Mouse (Mus musculus) lung, adult 2 months (tissue): ENCODE measurements around the gene Cnst. TPM values are rescaled to one million over a fixed set of nuclear protein-coding genes. Genes with fewer than 3 reads are reported as not detected.
A peak's percentile ranks its signal among the peaks of the same experiment; 100 is the strongest.

ENCODE experiments used
- DNase-seq: peaks from one replicate; pipeline ENCODE4 v3.0.0; 2022
- H3K4me1 ChIP-seq: fragments of 200-500 bp; 2 replicates; pipeline ENCODE4 v1.6.1; 2011; ENCODE audit warnings: low read length; ENCODE audit not compliant: control insufficient read depth, insufficient read depth
- H3K4me3 ChIP-seq: fragments of 200-500 bp; replicated peaks from 2 replicates; pipeline ENCODE3; 2011; ENCODE audit warnings: low read depth, mild to moderate bottlenecking, control low read depth, low read length; ENCODE audit errors: extremely low read depth
- CTCF ChIP-seq: fragments of 200-500 bp; IDR thresholded peaks from 2 replicates; pipeline ENCODE4 v1.5.1; 2011; ENCODE audit warnings: mild to moderate bottlenecking, low read length, control low read depth; ENCODE audit not compliant: insufficient read depth
- POLR2A ChIP-seq: fragments of 200-500 bp; IDR thresholded peaks from 2 replicates; pipeline ENCODE4 v1.6.1; 2011; ENCODE audit warnings: low read depth, mild to moderate bottlenecking, control low read depth, low read length, borderline replicate concordance; ENCODE audit errors: extremely low read depth
- WGBS: fragments of 180-500 bp; shearing (Covaris S2); methylation state at CpG from one replicate; pipeline ENCODE4 v1.1.7; 2018; 5-methylcytosine and 5-hydroxymethylcytosine counted together
- polyA plus RNA-seq: library from polyadenylated mRNA; depleted of rRNA; stranded (reverse); fragments of >200 nt; gene quantifications from 2 replicates; pipeline ENCODE4 v1.2.3, GENCODE M21; 2012; rRNA removed

Gene Cnst
- polyA plus RNA-seq = 16.2 and 22.5 TPM in 2 replicates

DNA sequence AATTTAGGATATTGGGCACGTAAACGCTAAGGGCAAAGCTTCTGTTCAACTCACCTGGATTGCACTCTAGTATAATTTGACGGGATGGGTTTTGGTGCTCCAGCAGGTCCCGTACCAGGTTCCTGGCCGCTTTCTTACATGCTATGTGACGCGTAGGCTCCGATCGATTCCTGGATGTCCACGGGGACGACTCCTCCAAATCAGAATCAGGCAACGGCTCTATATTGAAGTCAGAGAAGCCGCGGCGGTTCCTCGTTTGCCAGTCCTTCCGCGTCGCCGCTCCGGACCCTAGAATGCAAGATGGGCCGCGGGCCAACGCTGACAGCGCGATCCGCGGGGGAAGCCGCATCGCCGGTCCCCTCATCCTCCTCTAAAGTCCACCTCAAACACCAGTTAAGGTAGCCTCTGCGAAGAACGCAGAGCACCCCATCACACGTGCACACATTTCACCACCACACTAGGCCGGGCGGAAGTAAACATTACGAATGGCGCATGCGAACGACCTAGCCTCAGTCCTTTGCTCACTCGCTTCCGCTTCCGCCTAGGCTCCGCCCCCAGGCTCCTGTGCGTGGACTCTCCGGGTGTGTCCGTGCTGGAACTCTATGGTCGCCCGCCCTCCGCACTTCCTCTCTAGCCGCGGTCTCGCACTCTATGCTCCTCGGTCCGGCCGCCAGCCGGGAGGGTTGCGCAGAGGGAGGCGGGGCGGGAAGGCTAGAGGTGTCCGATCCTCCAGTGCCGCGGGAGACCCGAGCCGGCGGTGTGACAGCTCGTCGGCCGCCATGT lies at the start of gene Cnst, which contains the start of gene Tfb2m:
Cnst (plus strand) TSS at position 603 of the 783 bp plus-strand sequence.
Tfb2m (minus strand) TSS at position 500 of the 783 bp plus-strand sequence.
- WGBS = under 1% methylated on average over 69 of the region's 69 CpGs
- DNase-seq = peak; percentile 97

DNA sequence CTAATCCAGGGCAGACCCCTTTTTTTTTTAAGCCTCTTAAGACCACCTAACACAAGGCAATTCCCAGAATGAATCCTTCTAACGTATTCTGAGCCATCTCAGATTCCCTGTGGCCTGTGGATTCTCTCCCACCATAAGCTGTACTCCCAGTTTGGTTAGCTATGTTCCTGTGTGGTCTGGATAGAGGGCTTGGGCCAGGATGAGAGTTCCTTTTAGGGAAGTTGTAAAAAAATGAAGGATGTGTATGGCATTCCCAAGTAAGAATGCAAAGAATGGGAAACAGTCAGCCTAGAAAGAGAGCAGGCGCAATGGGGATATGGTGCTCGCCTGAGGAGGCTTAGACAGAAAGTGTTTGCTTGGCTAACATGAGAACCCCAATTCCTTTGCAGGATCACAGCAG lies 46.9 kb upstream of the Cnst start:
- no peak overlapping the region for H3K4me3 ChIP-seq
- WGBS = 67% methylated on average over 3 of the region's 3 CpGs
- no peak for DNase-seq
- no peaks in the 10 kb centered on the region for H3K4me1 ChIP-seq
- TF ChIP-seq CTCF = no peak
- no peak for TF ChIP-seq POLR2A

More for the DNA sequence above, at the start of gene Cnst, which contains the start of gene Tfb2m:
- H3K4me3 ChIP-seq = peak within 1 kb of the TSS; percentile 64
- H3K4me1 ChIP-seq = peaks cover 12% of the 10 kb centered on the region; the same call in 1 of the 2 replicates

DNA sequence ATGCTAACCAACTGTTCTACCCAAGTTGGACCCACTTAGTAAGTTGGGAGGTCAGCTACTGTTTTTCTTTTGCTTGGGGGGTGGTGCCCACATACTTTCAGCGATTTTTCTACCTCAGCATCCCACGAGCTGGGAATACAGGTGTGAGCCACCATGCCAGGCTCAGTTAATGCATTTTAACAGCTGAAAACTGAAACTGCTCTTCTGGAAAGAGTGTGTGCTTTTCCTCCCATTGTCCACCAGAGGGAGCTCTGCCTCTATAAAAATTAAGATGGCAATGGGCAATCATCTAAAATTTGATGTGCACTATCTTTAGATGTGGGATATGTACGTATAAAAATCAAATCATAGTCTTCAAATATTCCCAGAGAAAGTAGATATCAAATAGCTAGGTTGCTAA lies 43.6 kb upstream of the Cnst start:
- DNase-seq = no peak
- WGBS = 8% methylated on average over 3 of the region's 3 CpGs
- Histone ChIP-seq H3K4me1 (no peaks in the 10 kb centered on the region), H3K4me3 (no peak overlapping the region)
- no peak for TF ChIP-seq POLR2A
- no peak for TF ChIP-seq CTCF

DNA sequence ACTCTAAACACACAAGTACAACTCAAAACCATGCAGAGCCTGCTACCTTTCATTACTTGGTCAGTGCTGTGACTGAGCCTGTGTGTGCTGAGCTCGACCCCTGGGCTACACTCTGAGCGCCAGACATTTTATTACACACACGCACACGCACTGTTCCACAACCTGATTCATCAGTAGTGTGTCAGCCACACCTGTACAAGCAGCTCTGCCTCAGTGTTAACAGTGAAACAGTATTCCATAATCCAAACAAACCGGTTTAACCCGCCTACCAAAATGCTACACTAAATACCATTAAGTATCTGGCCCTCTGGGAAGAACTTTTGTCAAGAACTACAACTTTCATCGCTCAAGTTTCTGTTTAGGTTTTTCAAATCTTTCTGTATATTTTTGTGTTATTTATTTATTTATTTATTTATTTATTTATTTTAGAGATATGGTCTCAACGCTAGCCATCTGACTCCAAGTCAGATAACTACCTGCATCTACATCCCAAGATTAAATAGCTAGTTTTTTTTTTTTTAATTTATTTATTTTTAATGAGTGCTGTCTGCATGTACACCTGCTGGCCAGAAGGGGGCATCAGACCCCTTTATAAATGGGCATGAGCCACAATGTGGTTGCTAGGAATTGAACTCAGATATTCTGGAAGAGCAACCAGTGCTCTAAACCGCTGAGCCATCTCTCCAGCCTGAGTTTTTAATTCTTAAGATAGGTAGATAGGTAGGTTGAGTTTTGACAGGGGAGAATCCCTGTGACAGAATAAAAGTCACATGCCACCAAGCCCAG lies 39.4 kb upstream of the Cnst start:
- WGBS = 55% methylated on average over 9 of the region's 9 CpGs
- Histone ChIP-seq H3K4me3 (no peak overlapping the region), H3K4me1 (no peaks in the 10 kb centered on the region)
- peak; percentile 14 for DNase-seq
- peak; percentile 43; the same call in 1 of the 2 replicates for TF ChIP-seq CTCF
- no peak for TF ChIP-seq POLR2A

GRCm38 (mm10) chr1:179510546-179511340 lies 35.4 kb upstream of the Cnst start:
- TF ChIP-seq CTCF = no peak
- no peak for TF ChIP-seq POLR2A
- no peak for DNase-seq
- H3K4me1 ChIP-seq = no peaks in the 10 kb centered on the region
- H3K4me3 ChIP-seq = no peak overlapping the region
- 86% methylated on average over 13 of the region's 13 CpGs for WGBS

DNA sequence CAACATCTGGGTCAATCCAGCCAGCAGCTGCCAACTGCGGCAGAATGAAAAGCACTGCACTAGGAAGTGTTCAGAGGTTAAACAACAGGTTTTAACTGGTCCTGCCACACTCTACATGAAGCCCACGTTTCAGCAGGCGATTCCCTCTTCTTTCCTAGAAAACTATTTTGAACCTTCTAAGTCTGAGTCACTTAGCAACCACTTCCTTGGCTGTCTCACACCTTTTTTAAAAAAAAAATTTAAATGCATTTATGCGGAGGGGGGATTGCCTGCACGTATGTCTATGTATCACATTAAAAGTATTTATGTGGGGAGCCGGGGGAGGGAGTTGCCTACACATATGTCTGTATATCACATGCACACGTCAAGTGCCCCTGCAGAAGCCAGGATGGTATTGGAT lies 34.3 kb upstream of the Cnst start:
- TF ChIP-seq POLR2A (no peak), CTCF (no peak)
- WGBS = 70% methylated on average over 7 of the region's 7 CpGs

GRCm38 (mm10) chr1:179516941-179517712 lies 29.0 kb upstream of the Cnst start:
- no peak for TF ChIP-seq CTCF
- no peak for TF ChIP-seq POLR2A
- peak; percentile 15 for DNase-seq
- WGBS = under 1% methylated on average over 21 of the region's 21 CpGs
- peak overlapping the region; percentile 77 for H3K4me3 ChIP-seq
- H3K4me1 ChIP-seq = 0 out of 2 replicates have a peak, but pooled peaks cover 2% of the 10 kb centered on the region

More for the DNA sequence above, 34.3 kb upstream of the Cnst start:
- no peak for DNase-seq
- Histone ChIP-seq H3K4me3 (no peak overlapping the region), H3K4me1 (no peaks in the 10 kb centered on the region)

DNA sequence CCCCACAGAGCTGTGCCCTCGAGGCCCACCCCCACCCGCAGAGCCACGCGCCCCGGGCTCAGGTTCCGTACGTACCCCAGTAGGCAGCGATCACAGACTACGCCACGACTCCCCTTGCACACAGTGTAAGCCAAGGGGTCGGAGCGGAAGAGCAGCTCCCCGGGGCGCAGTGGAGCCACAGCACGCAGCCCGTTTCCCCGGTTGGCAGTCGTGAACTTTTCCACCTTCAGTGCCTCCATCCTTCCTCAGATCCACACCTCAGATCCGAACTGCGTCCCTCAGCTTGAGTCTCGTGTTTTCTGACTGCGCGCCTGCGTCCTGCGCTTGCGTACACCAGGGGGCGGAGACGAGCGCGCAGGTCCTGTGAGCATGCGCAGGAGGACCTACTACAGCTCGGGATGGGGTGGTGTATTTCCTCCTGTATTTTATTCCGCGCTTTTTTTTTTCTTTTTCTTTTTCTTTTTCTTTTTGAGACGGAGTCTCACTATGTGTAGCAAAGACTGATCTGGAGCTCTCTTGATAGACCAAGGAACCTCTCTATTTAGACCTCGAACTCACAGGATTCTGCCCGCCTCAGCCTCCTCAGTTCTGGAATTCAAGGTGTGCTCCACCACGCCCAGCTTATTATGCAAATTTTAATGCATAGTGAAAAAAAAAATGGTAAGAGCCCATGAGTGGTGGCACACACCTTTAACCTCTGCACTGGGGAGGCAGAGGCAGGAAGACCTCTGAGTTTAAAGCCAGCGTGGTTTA lies 28.3 kb upstream of the Cnst start, which contains the start of gene Smyd3:
Smyd3 (minus strand) TSS at position 329 of the 753 bp plus-strand sequence.
- peak within 1 kb of the TSS; percentile 77 for H3K4me3 ChIP-seq
- peak; percentile 76 for DNase-seq
- TF ChIP-seq POLR2A (peak; percentile 65; the same call in 1 of the 2 replicates), CTCF (peak; percentile 64)
- H3K4me1 ChIP-seq = 0 out of 2 replicates have a peak, but pooled peaks cover 2% of the 10 kb centered on the region
- WGBS = 6% methylated on average over 39 of the region's 39 CpGs
